Mouse (Mus musculus) layer of hippocampus, adult 8-10 months (tissue): Measurements from ENCODE around the gene Zfp976. TPM values are rescaled to one million over a fixed set of nuclear protein-coding genes. Genes with fewer than 3 reads are reported as not detected.
A peak's percentile ranks its signal among the peaks of the same experiment; 100 is the strongest.
"Not testable (repeated sequence)": the region's sequence is repeated elsewhere in the genome, so short reads cannot be mapped to it uniquely, and the experiment has no call there.

Experiments
- DNase-seq, 2 experiments: peaks; one replicate each; pipeline ENCODE4 v3.0.0; 2022; ENCODE audit warnings: low spot score in 2 of 2
- microRNA-seq, 2 experiments: library from miRNA; unstranded; fragments of <30 nt; microRNA quantifications; one replicate each; pipeline ENCODE4 v1.2.0; 2022
- total RNA-seq, 4 experiments: library from RNA; stranded (reverse); gene quantifications; 2 replicates each; pipeline ENCODE4 v1.2.4; 2022

Gene Zfp976
- 1 to 10 TPM; 3.8 to 6.9 (median 4.1) TPM for total RNA-seq

DNA sequence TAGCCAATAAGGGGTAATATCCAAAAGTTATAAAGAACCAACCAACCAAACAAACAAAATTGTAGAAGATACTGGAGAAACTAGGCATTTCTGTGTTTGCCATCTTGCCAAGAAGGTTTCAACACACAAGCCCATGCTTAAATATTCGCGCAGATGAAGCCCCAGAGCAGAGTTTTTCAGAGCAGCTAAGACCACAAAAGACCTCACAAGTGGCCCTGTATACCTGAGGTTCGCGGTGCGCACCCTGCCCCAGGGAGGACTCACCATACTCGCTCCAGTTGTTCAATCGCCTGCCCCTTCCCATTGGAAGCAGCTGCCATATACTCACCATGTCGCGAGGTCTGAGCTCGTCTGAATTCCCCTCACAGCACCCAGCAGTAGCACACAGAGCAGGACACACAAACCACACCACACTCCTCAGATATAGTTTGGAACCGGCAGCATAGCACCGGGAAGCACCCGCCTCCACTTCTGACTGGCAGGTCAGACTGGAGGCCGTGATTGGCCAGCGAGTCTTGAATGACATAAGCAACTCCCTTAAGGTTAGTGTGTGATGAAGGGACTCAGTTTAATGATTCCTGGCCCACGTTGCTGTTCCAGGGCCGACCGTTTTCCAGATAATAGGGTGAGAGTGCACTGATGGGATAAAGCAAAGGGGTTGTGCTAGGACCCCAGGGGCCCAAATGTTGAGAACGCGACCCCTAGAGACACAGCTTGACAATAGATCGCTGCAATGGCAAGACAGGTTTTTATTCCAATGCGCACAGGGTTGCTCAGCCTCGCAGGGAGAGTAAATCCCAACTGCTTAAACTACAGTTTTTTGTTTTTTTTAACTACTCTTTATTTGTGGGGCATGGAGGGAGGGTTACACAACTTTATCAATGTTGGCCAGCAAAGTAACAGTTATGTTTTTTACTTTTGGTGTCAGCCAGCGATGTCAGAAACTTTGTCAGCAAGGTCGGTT, at the start of gene Zfp976:
Zfp976 (minus strand) TSS at position 437 of the 964 bp plus-strand sequence.
- DNase-seq, result peak; percentile 54 to 55

DNA sequence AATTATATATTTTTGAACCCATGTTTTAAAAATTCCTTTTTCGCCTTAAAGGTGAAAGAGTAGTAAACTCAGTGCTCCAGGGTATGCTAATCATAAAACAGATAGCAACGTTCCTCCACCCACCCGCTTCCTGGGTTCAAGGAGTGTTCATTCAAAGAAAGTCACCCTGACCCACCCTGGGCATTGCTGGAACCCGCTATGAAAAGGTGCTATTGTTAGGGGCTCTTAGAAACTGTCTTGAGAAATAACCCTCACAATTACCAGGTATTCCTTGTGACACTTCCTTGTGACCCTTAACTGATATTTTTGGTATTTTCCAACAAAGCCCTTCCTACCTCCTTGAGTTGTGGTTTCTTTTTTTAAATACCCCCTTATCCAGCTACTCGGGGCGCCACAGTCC, 37.7 kb upstream of the Zfp976 start:
- DNase-seq, result not testable (repeated sequence)

DNA sequence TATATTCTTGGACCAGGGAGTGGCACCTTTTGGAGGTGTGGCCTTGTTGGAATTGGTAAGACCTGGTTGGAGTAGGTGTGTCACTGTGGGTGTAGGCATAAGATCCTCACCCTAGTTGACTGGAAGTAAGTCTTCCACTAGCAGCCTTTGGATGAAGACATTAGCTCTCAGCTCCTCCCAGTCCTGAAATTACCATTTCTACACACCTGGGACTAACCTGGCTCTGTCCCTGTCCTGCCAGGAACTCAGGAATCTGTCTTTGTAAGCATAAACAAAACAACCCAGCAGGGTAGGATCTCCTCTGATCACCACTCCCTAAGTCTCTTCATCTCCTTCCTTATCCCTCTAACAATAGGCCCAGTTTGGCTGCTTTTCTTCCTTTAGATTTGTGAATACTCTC, 37.3 kb upstream of the Zfp976 start:
- DNase-seq, result not testable (repeated sequence)

DNA sequence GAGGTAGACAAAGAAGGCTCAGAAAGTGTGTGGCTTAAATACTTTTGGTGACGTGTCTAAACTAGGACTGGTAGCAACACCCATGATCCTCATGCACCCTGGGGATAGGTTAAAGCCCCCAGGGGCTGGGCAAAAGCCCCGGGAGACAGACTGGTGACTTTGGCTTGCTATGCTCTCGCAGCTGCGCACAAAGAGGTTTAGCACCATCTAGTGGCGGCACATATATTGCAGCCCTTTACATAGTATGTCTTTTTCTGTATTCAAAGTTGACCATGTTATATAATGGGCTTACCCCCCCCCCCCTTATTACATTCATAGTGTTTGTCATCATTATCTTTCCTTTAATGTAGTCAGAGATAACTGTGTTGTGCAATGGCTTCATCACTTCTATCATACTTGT, 17.8 kb upstream of the Zfp976 start:
- DNase-seq, result not testable (repeated sequence)

DNA sequence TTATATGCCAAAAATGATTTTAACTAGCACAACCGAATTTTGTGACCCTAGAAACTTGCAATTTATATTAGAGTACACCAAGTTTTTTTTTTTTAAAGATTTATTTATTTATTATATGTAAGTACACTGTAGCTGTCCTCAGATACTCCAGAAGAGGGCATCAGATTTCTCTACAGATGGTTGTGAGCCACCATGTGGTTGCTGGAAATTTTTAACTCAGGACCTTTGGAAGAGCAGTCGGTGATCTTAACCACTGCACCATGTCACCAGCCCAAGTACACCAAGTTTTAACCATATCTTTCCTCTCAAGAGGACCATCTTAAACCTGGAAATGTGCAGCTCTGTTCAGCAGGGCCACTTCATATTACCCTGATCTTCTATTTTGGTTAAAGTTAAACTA, 12.8 kb upstream of the Zfp976 start:
- DNase-seq, result not testable (repeated sequence)

DNA sequence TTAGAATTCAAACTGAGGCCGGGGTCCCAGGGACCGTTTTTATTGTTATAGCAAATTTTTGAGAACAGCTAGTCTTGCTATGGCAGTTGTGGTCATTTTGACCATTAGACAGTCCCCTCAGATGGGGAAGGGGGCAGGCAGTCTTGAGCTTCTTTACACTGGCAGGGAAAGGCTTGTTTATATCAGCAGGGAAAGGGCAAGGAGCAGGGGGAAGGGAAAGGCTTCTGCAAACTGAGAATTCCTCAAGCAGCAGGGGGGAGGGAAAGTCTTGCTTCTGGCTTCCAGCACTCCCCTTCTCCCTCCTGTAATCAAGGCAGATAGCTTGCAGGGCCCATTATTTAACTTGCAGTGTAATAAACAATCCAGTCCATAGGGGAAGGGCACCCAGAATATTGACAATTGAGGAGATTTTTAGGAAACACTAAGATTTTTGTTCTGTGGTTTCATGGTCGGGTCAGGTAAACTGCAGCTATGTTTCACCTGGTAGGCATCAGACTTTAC, 782 bp upstream of the Zfp976 start:
- DNase-seq, result not testable (repeated sequence)

DNA sequence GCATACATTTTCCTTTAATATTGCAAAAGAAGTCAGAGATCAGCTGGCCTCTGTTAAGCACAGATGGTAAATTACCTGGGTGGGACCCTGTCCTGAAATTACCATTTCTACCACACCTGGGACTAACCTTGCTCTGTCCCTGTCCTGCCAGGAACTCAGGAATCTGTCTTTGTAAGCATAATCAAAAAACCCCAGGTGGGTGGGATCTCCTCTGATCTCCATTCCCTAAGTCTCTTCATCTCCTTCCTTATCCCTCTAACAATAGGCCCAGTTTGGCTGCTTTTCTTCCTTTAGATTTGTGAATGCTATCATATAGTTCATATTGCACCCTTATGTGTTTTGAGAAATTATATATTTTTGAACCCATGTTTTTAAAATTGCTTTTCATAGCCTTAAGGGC, 11.4 kb downstream of the Zfp976 start:
- DNase-seq, result not testable (repeated sequence)

DNA sequence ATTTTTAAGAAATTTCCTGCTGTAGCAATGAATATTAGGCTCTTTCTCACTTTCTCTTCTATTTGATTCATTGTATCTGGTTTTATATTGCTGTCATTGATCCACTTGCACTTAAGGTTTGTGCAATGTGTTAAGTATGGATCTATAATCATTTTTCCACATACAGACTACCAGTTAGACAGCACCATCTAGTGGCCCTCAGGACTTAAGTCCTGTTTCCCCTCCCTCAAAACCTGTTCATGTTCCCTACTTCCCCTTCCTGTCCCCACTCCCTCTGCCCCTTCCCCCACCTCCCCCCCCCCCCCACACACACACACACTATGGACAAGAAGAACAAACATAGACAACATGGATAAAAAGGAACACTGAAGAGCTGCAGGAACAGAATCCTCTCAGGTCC, 46.7 kb downstream of the Zfp976 start:
- DNase-seq, result not testable (repeated sequence)

DNA sequence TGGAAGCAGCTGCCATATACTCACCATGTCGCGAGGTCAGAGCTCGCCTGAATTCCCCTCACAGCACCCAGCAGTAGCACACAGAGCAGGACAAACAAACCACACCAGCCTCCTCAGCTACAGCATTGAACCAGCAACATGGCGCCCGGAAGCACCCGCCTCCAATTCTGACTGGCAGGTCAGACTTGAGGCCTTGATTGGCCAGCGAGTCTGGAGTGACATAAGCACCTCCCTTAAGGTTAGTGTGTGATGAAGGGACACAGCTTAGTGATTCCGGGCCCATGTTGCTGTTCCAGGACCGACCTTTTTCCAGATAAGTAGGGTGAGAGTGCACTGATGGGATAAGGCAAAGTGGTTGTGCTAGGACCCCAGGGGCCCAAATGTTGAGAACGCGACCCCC, 50.0 kb downstream of the Zfp976 start, which contains the start of gene Zfp977:
Zfp977 (minus strand) TSS at position 135 of the 400 bp plus-strand sequence.
- not testable (repeated sequence) for DNase-seq

DNA sequence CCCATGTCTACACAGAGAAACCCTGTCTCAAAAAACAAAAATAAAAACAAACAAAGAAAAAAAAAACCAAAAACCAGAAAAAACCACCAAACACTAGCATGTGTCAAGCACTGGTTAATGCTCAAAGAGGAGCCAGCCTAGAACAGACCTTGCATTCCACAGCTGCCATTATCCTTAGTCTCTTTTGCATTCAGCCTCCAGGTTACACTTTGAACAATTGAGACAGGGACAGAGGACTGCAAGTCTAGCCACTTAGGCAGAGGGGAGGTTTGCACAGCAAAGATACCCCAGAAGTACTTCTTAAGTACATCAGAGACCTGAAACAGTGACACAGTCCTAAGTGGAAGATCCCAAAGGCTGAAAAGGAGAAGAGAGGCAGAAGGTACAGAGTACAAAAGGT, 51.1 kb downstream of the Zfp976 start:
- DNase-seq, result not testable (repeated sequence)

DNA sequence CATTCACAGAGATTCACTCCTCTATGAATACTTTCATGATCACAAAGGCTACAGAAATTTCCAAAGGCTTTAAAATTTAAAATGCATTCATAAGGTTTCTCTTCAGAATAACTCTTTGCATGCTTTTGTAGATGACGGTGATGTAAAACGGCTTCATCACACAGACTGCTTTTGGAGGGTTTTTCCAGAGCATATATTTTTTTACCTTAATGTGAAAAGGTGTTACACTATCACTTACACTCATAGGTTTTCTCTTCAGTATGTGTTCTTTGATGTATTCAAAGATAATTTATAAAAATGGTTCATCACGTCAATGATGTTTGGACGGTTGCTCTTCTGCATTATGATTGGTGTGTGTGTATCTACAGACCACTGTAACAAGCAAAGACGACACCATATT, 63.9 kb downstream of the Zfp976 start, which contains the start of gene Gm21028:
Gm21028 (minus strand) TSS at position 101 of the 400 bp plus-strand sequence.
- no peak for DNase-seq

Small RNA genes lying within 50 kb of the gene (microRNA-seq; reads per million reads assigned to microRNA genes)
- 0 reads per million in 2 experiments for gene Gm24938

Other genes with a start within 250 kb of the Zfp976 start
- gene 4933421I07Rik, start 194.5 kb downstream of the Zfp976 start, total RNA-seq, result not detected
- 10 to 100 TPM; 18.1 to 25.8 (median 23.5) TPM for gene Zfp141, start 136.8 kb downstream of the Zfp976 start, total RNA-seq
- gene Gm21028, start 64.0 kb downstream of the Zfp976 start, total RNA-seq, result not detected
- gene Zfp977, start 50.0 kb downstream of the Zfp976 start, total RNA-seq, result 1 to 10 TPM; 1.9 to 3.5 (median 2.8) TPM
- gene Zfp975, start 50.2 kb upstream of the Zfp976 start, total RNA-seq, result 10 to 100 TPM in 1 of 4 experiments, 1 to 10 TPM in 3; 6.5 to 10.8 (median 7.3) TPM
- gene Gm17067, start 84.4 kb upstream of the Zfp976 start, total RNA-seq, result not detected
- not detected for gene Vmn2r62, start 150.9 kb upstream of the Zfp976 start, total RNA-seq
- gene Gm2381, start 224.6 kb upstream of the Zfp976 start, total RNA-seq, result under 1 TPM in 3 of 4 experiments, not detected in 1; 0.16 to 0.52 (median 0.29) TPM